Mouse (Mus musculus) thymus, adult 2 months (tissue): ENCODE data around the gene 6030468B19Rik.

Source experiments
- CTCF ChIP-seq: fragments of 200-500 bp; IDR thresholded peaks from 2 replicates; pipeline ENCODE4 v1.5.1; 2012; ENCODE audit warnings: mild to moderate bottlenecking, control low read depth, low read length, moderate library complexity, borderline replicate concordance; ENCODE audit not compliant: control insufficient read depth, poor library complexity, insufficient read depth; ENCODE audit errors: extremely low read depth
- POLR2A ChIP-seq: fragments of 200-500 bp; IDR thresholded peaks from 2 replicates; pipeline ENCODE4 v1.6.1; 2012; ENCODE audit warnings: mild to moderate bottlenecking, low read length, control low read depth, moderate library complexity; ENCODE audit not compliant: control insufficient read depth, poor library complexity, insufficient read depth; ENCODE audit errors: extremely low read depth

- TF ChIP-seq POLR2A (peak; percentile 54; the same call in 1 of the 2 replicates), CTCF (peak; percentile 97)
These were observed 34.9 kb downstream of the 6030468B19Rik start for GRCm38 (mm10) chr11:117832086-117832969.
